In the genomic region with DNA sequence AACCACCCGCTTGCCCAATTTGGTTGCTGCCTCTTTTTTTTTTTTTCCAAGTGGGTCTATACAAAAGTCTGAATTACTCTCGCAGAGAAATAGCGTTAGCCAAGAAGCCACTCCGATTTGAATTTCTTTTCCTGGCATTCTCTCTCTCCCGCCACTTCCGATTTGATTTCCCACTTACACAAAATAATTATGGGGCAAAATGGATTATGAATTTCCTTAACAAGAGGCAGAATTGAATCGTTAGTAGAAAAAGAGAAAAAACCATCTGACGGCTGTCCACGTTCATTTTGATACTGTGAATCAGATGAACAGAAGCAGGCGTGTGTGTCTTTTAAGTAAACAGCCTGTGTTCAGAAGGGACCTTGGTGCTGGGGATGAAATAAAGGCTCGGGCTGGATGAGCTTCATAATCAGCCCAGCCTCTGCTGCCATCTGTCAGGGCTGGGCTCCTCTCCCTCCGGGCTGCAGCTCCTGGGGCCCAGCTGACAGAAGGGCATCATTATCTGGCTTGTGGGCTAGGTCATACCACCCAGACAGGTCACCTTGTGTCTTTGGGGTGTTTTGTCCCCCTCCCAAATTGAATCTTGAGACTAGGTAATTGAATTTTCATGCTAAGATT, we compare ENCODE assay signal across 9 mouse cellular contexts.
DNase-seq lines count a peak whose midpoint lies in the region; ATAC-seq and TF ChIP-seq lines count a peak whose summit lies in the region.
"Had no signal": no experiment of that assay in that cellular context is flagged by ENCODE, and none has a peak within 500 bp of the region (broad histone marks: within the 10 kb centered on the region; RNA-seq: fewer than 3 reads in every experiment).

No protein-coding gene starts in this region.

- DNase-seq in cerebellum, adult 8-10 months: no peak
- peak; percentile 26 for DNase-seq in right cerebral cortex, postnatal 4 days
- DNase-seq in right cerebral cortex, adult 18-20 months: no peak
- DNase-seq in liver, postnatal 0 days: no peak
- DNase-seq in thymus, postnatal 14 days: no peak
- DNase-seq in heart, embryonic 10.5 days (ENCODE audit: low spot score): no peak
- DNase-seq in spleen, postnatal 36 days (ENCODE audit: low spot score in 2 of 2): no peak
- DNase-seq: kidney, adult 18-20 months had no signal

- no peak for TF ChIP-seq EP300 in liver, postnatal 0 days (IDR thresholded peaks at IDR 0.05; ENCODE audit: low read depth)

- no peaks in the 10 kb centered on the region for H3K36me3 ChIP-seq in liver, postnatal 0 days (replicated peaks; ENCODE audit: insufficient read depth, low read length)
- H3K36me3 ChIP-seq in heart, embryonic 10.5 days: no peaks in the 10 kb centered on the region

- no peaks in the 10 kb centered on the region for H3K9me3 ChIP-seq in liver, postnatal 0 days (ENCODE audit: low read length)
- no peaks in the 10 kb centered on the region for H3K9me3 ChIP-seq in heart, embryonic 10.5 days

- no peaks in the 10 kb centered on the region for H3K27me3 ChIP-seq in liver, postnatal 0 days (ENCODE audit: insufficient read depth, low read length)
- no peaks in the 10 kb centered on the region for H3K27me3 ChIP-seq in heart, embryonic 10.5 days (ENCODE audit: insufficient read depth, poor library complexity, severe bottlenecking)

- 64% methylated on average over 12 of the region's 12 CpGs for WGBS in liver, postnatal 0 days (ENCODE audit: insufficient replicate concordance)
- 71% methylated on average over 12 of the region's 12 CpGs for WGBS in heart, embryonic 10.5 days

- no peak overlapping the region for H3K27ac ChIP-seq in liver, postnatal 0 days (ENCODE audit: low read depth)
- no peak overlapping the region for H3K27ac ChIP-seq in heart, embryonic 10.5 days

- ATAC-seq in cerebellum, adult (ENCODE audit: insufficient number of reproducible peaks, low FRiP score, low TSS enrichment): peak; percentile 62
- peak; percentile 70 for ATAC-seq in liver, postnatal 0 days

- no peak for TF ChIP-seq CTCF in liver, postnatal 0 days (IDR thresholded peaks at IDR 0.05; ENCODE audit: low read depth)

- H3K4me1 ChIP-seq in liver, postnatal 0 days (ENCODE audit: insufficient read depth): peaks cover 9% of the 10 kb centered on the region
- H3K4me1 ChIP-seq in heart, embryonic 10.5 days: 0 out of 2 replicates have a peak, but pooled peaks cover 9% of the 10 kb centered on the region

- no peak overlapping the region for H3K9ac ChIP-seq in liver, postnatal 0 days (replicated peaks)

- no peak overlapping the region for H3K4me3 ChIP-seq in liver, postnatal 0 days (ENCODE audit: low read depth, low read length)
- no peak overlapping the region for H3K4me3 ChIP-seq in heart, embryonic 10.5 days

- no peak overlapping the region for H3K4me2 ChIP-seq in liver, postnatal 0 days (ENCODE audit: low read depth, low read length)
